Comparison of ENCODE assay signal across 8 mouse cellular contexts in genomic region chr2:135251821-135252315, GRCm38 (mm10).
DNase-seq lines count a peak whose midpoint lies in the region.

No protein-coding gene starts in this region.

- DNase-seq in kidney, adult 11 months = peak; percentile 4
- DNase-seq in kidney, postnatal 25 days = no peak
- DNase-seq in lung, postnatal 10 days = peak; percentile 5
- DNase-seq in lung, postnatal 14 days = no peak
- DNase-seq in cerebellum, adult 11 months = peak; percentile 6
- DNase-seq in retina, embryonic 14.5 days (ENCODE audit: low spot score) = peak; percentile 42
- DNase-seq in gastrocnemius, postnatal 4 days (ENCODE audit: low spot score in 2 of 2) = no peak
- no peak for DNase-seq in adrenal gland, adult 8-10 months

Comparison
In these comparisons a context has a peak if more than half of its experiments do, and no peak if none do; other contexts are left out.
1. DNase-seq: peak in kidney, adult 11 months (single experiment), lung, postnatal 10 days (single experiment), cerebellum, adult 11 months (single experiment) and retina, embryonic 14.5 days (single experiment); none in kidney, postnatal 25 days (0 of 2), lung, postnatal 14 days (single experiment), gastrocnemius, postnatal 4 days (0 of 2) and adrenal gland, adult 8-10 months (single experiment).